Mouse (Mus musculus) midbrain, embryonic 13.5 days (tissue): Measurements from ENCODE around the gene Grsf1. TPM values are rescaled to one million over a fixed set of nuclear protein-coding genes. Genes with fewer than 3 reads are reported as not detected.
A peak's percentile ranks its signal among the peaks of the same experiment; 100 is the strongest.

Experiments
- ATAC-seq: fragments of 200-750 bp; cut with Nextera tagmentation; 2 replicates; pipeline ENCODE4 v1.8.0; 2017; ENCODE audit warnings: mild to moderate bottlenecking, moderate TSS enrichment, moderate library complexity
- H3K27ac ChIP-seq: fragments of 300-500 bp; sonication (generic); 2 replicates; pipeline ENCODE4 v1.5.1; 2015; ENCODE audit warnings: inconsistent platforms, mild to moderate bottlenecking, moderate library complexity
- H3K27me3 ChIP-seq: fragments of 300-500 bp; sonication (generic); 2 replicates; pipeline ENCODE4 v1.6.1; 2015; ENCODE audit warnings: mild to moderate bottlenecking, inconsistent platforms
- H3K36me3 ChIP-seq: fragments of 300-500 bp; sonication (generic); 2 replicates; pipeline ENCODE4 v1.6.1; 2015; ENCODE audit warnings: mild to moderate bottlenecking, inconsistent platforms
- H3K4me1 ChIP-seq: fragments of 300-500 bp; sonication (generic); replicated peaks from 2 replicates; pipeline ENCODE4 v1.6.1; 2015; ENCODE audit warnings: inconsistent platforms
- H3K4me2 ChIP-seq: fragments of 300-500 bp; sonication (generic); replicated peaks from 2 replicates; pipeline ENCODE4 v1.6.1; 2015; ENCODE audit warnings: moderate library complexity, mild to moderate bottlenecking, inconsistent platforms
- H3K4me3 ChIP-seq: fragments of 300-500 bp; sonication (generic); replicated peaks from 2 replicates; pipeline ENCODE4 v1.5.1; 2015; ENCODE audit warnings: mild to moderate bottlenecking, inconsistent platforms
- H3K9ac ChIP-seq: fragments of 300-500 bp; sonication (generic); replicated peaks from 2 replicates; pipeline ENCODE4 v1.6.1; 2015; ENCODE audit warnings: mild to moderate bottlenecking, inconsistent platforms
- H3K9me3 ChIP-seq: fragments of 300-500 bp; sonication (generic); 2 replicates; pipeline ENCODE4 v1.6.1; 2016; ENCODE audit warnings: mild to moderate bottlenecking, inconsistent platforms
- WGBS: fragments of 180-500 bp; shearing (Covaris S2); methylation state at CpG from one replicate; pipeline ENCODE4 v1.1.7; 2015; 5-methylcytosine and 5-hydroxymethylcytosine counted together
- polyA plus RNA-seq: library from polyadenylated mRNA; unstranded; fragments of >200 nt; fragmentation: Nextera tagmentation; extraction: Ambion mirVana; gene quantifications from 2 replicates; pipeline ENCODE4 v1.2.1, GENCODE M21; 2015

The Grsf1 gene
- polyA plus RNA-seq, 1 experiment from 2014 or later: 85.2 TPM

GRCm38 (mm10) chr5:88685306-88685705 lies 9.3 kb upstream of the Grsf1 start:
- Histone ChIP-seq H3K4me2 (no peak overlapping the region), H3K4me1 (no peaks in the 10 kb centered on the region), H3K27me3 (no peaks in the 10 kb centered on the region), H3K9me3 (no peaks in the 10 kb centered on the region), H3K9ac (no peak overlapping the region), H3K27ac (no peak overlapping the region), H3K4me3 (no peak overlapping the region), H3K36me3 (no peaks in the 10 kb centered on the region)
- ATAC-seq: no peak
- WGBS: 13% methylated on average over 6 of the region's 6 CpGs

- ATAC-seq: no peak
- H3K27ac ChIP-seq: no peak overlapping the region
- WGBS: 33% methylated on average over 3 of the region's 3 CpGs
Observed at GRCm38 (mm10) chr5:88684226-88684625, 8.3 kb upstream of the Grsf1 start.

GRCm38 (mm10) chr5:88683706-88684105 lies 7.7 kb upstream of the Grsf1 start:
- no peak overlapping the region for H3K27ac ChIP-seq
- no peaks in the 10 kb centered on the region for H3K27me3 ChIP-seq
- no peaks in the 10 kb centered on the region for H3K9me3 ChIP-seq
- no peak overlapping the region for H3K4me2 ChIP-seq
- ATAC-seq: no peak
- H3K9ac ChIP-seq: no peak overlapping the region
- H3K4me3 ChIP-seq: no peak overlapping the region
- no peaks in the 10 kb centered on the region for H3K36me3 ChIP-seq
- H3K4me1 ChIP-seq: no peaks in the 10 kb centered on the region
- 90% methylated on average over 9 of the region's 9 CpGs for WGBS

More at GRCm38 (mm10) chr5:88684226-88684625, 8.3 kb upstream of the Grsf1 start:
- Histone ChIP-seq H3K4me2 (no peak overlapping the region), H3K36me3 (no peaks in the 10 kb centered on the region), H3K4me1 (no peaks in the 10 kb centered on the region), H3K27me3 (no peaks in the 10 kb centered on the region), H3K9ac (no peak overlapping the region), H3K9me3 (no peaks in the 10 kb centered on the region), H3K4me3 (no peak overlapping the region)

GRCm38 (mm10) chr5:88680567-88680966 lies 4.6 kb upstream of the Grsf1 start:
- Histone ChIP-seq H3K4me1 (peaks cover 2% of the 10 kb centered on the region; the same call in 1 of the 2 replicates), H3K9ac (no peak overlapping the region), H3K27ac (no peak overlapping the region), H3K36me3 (no peaks in the 10 kb centered on the region), H3K27me3 (no peaks in the 10 kb centered on the region), H3K4me3 (no peak overlapping the region), H3K4me2 (no peak overlapping the region), H3K9me3 (no peaks in the 10 kb centered on the region)
- ATAC-seq: no peak
- 89% methylated on average over 6 of the region's 6 CpGs for WGBS

- H3K4me2 ChIP-seq: no peak overlapping the region
- 13% methylated on average over 6 of the region's 6 CpGs for WGBS
- H3K4me3 ChIP-seq: no peak overlapping the region
- no peak overlapping the region for H3K9ac ChIP-seq
- no peak for ATAC-seq
- H3K36me3 ChIP-seq: no peaks in the 10 kb centered on the region
- H3K27ac ChIP-seq: no peak overlapping the region
- no peaks in the 10 kb centered on the region for H3K9me3 ChIP-seq
- no peaks in the 10 kb centered on the region for H3K27me3 ChIP-seq
- H3K4me1 ChIP-seq: peaks cover 7% of the 10 kb centered on the region
Observed at GRCm38 (mm10) chr5:88679341-88679740, 3.4 kb upstream of the Grsf1 start.

GRCm38 (mm10) chr5:88678929-88679328 lies 3.0 kb upstream of the Grsf1 start:
- H3K4me1 ChIP-seq: peaks cover 11% of the 10 kb centered on the region
- WGBS: 62% methylated on average over 7 of the region's 7 CpGs
- H3K9me3 ChIP-seq: no peaks in the 10 kb centered on the region

GRCm38 (mm10) chr5:88674703-88675442 lies 1.1 kb downstream of the Grsf1 start:
- Histone ChIP-seq H3K4me3 (peak overlapping the region; percentile 96), H3K9me3 (no peaks in the 10 kb centered on the region), H3K36me3 (peaks cover 27% of the 10 kb centered on the region), H3K27me3 (no peaks in the 10 kb centered on the region), H3K9ac (peak overlapping the region; percentile 98), H3K4me1 (peaks cover 25% of the 10 kb centered on the region), H3K4me2 (peak overlapping the region; percentile 79), H3K27ac (peak overlapping the region; percentile 98)
- ATAC-seq: no peak; the same call in 1 of the 2 replicates
- WGBS: under 1% methylated on average over 42 of the region's 47 CpGs

More at GRCm38 (mm10) chr5:88678929-88679328, 3.0 kb upstream of the Grsf1 start:
- no peak for ATAC-seq
- Histone ChIP-seq H3K36me3 (no peaks in the 10 kb centered on the region), H3K9ac (no peak overlapping the region), H3K27me3 (no peaks in the 10 kb centered on the region), H3K4me2 (no peak overlapping the region), H3K4me3 (no peak overlapping the region), H3K27ac (no peak overlapping the region)

- Histone ChIP-seq H3K9me3 (no peaks in the 10 kb centered on the region), H3K36me3 (peaks cover 83% of the 10 kb centered on the region)
Observed at GRCm38 (mm10) chr5:88663875-88664274, 12.1 kb downstream of the Grsf1 start.

GRCm38 (mm10) chr5:88663151-88663550 lies 12.8 kb downstream of the Grsf1 start:
- no peak overlapping the region for H3K4me3 ChIP-seq
- H3K36me3 ChIP-seq: peaks cover 82% of the 10 kb centered on the region
- no peak overlapping the region for H3K4me2 ChIP-seq
- 94% methylated on average over 3 of the region's 3 CpGs for whole genome bisulfite sequencing
- no peak overlapping the region for H3K9ac ChIP-seq
- no peaks in the 10 kb centered on the region for H3K4me1 ChIP-seq
- ATAC-seq: no peak
- H3K27me3 ChIP-seq: no peaks in the 10 kb centered on the region
- H3K9me3 ChIP-seq: no peaks in the 10 kb centered on the region
- no peak overlapping the region for H3K27ac ChIP-seq

More at GRCm38 (mm10) chr5:88663875-88664274, 12.1 kb downstream of the Grsf1 start:
- Histone ChIP-seq H3K4me1 (no peaks in the 10 kb centered on the region), H3K27me3 (no peaks in the 10 kb centered on the region), H3K4me2 (no peak overlapping the region), H3K9ac (no peak overlapping the region), H3K4me3 (no peak overlapping the region), H3K27ac (no peak overlapping the region)
- no peak for ATAC-seq
- 93% methylated on average over 5 of the region's 5 CpGs for WGBS

GRCm38 (mm10) chr5:88657868-88658267 lies 18.1 kb downstream of the Grsf1 start:
- no peak overlapping the region for H3K9ac ChIP-seq
- no peak overlapping the region for H3K4me2 ChIP-seq
- no peak overlapping the region for H3K4me3 ChIP-seq
- no peak overlapping the region for H3K27ac ChIP-seq
- no peaks in the 10 kb centered on the region for H3K27me3 ChIP-seq
- peaks cover 64% of the 10 kb centered on the region for H3K36me3 ChIP-seq
- no peaks in the 10 kb centered on the region for H3K4me1 ChIP-seq
- 100% methylated on average over 1 of the region's 1 CpGs for WGBS
- no peak for ATAC-seq
- H3K9me3 ChIP-seq: no peaks in the 10 kb centered on the region

- no peak overlapping the region for H3K4me3 ChIP-seq
- H3K27me3 ChIP-seq: no peaks in the 10 kb centered on the region
- peaks cover 76% of the 10 kb centered on the region for H3K36me3 ChIP-seq
- H3K27ac ChIP-seq: no peak overlapping the region
- no peaks in the 10 kb centered on the region for H3K9me3 ChIP-seq
- ATAC-seq: no peak
- no peak overlapping the region for H3K4me2 ChIP-seq
- 85% methylated on average over 5 of the region's 5 CpGs for WGBS
- H3K4me1 ChIP-seq: no peaks in the 10 kb centered on the region
- H3K9ac ChIP-seq: no peak overlapping the region
Observed at GRCm38 (mm10) chr5:88652589-88652988, 23.4 kb downstream of the Grsf1 start.

GRCm38 (mm10) chr5:88649250-88650173 lies 26.5 kb downstream of the Grsf1 start:
- ATAC-seq: no peak

More at GRCm38 (mm10) chr5:88649250-88650173, 26.5 kb downstream of the Grsf1 start:
- Histone ChIP-seq H3K4me3 (no peak overlapping the region), H3K4me2 (no peak overlapping the region), H3K27ac (no peak overlapping the region), H3K9ac (no peak overlapping the region), H3K27me3 (no peaks in the 10 kb centered on the region), H3K9me3 (no peaks in the 10 kb centered on the region), H3K36me3 (peaks cover 90% of the 10 kb centered on the region), H3K4me1 (no peaks in the 10 kb centered on the region)
- 90% methylated on average over 17 of the region's 17 CpGs for WGBS
